Mouse (Mus musculus): Measurements from ENCODE around the gene Rai1. TPM values are rescaled to one million over a fixed set of nuclear protein-coding genes. Genes with fewer than 3 reads are reported as not detected.

Rai1 gene
- total RNA-seq, 1 experiment = 15.5 TPM

- no peak overlapping the region for H3K4me3 ChIP-seq (ENCODE audit: insufficient read depth in 1 of 2, low read depth in 1 of 2, low read length in 2 of 2, poor library complexity in 1 of 2, severe bottlenecking in 1 of 2)
- H3K9ac ChIP-seq (ENCODE audit: insufficient read depth, low read depth, low read length, poor library complexity, severe bottlenecking) = no peak overlapping the region
- TF ChIP-seq ZC3H11A (IDR thresholded peaks at IDR 0.05; ENCODE audit: borderline replicate concordance, low read depth, low read length) (no peak), ZNF384 (IDR thresholded peaks at IDR 0.05; ENCODE audit: low read depth, low read length) (no peak), MAFK (IDR thresholded peaks at IDR 0.05; ENCODE audit: insufficient read depth, low read depth, low read length) (no peak)
- DNase-seq (ENCODE audit: low read depth, low spot score) = peak; percentile 36
- no peaks in the 10 kb centered on the region for H3K36me3 ChIP-seq (ENCODE audit: control insufficient read depth, insufficient read depth, low read length, poor library complexity, severe bottlenecking)
- in situ Hi-C loops (cut with MboI; ENCODE audit: low sequenced_read_pairs in 2 of 2, unreplicated experiment in 2 of 2) = no loop called here
- no peak overlapping the region for H3K27ac ChIP-seq (ENCODE audit: insufficient read depth, low read depth, low read length, poor library complexity, severe bottlenecking)
- H3K9me3 ChIP-seq (ENCODE audit: control insufficient read depth, insufficient read depth, low read depth, low read length) = no peaks in the 10 kb centered on the region
- H3K4me1 ChIP-seq (ENCODE audit: control insufficient read depth in 2 of 2, insufficient read depth in 2 of 2, low read length in 2 of 2, poor library complexity in 1 of 2) = peaks cover 0 to 9% of the 10 kb centered on the region in 2 experiments; a peak in 3 of 4 replicates
Observed at GRCm38 (mm10) chr11:60060026-60060425, 44.8 kb upstream of the Rai1 start.

- DNase-seq (ENCODE audit: low read depth, low spot score) = no peak
- Histone ChIP-seq H3K27ac (ENCODE audit: insufficient read depth, low read depth, low read length, poor library complexity, severe bottlenecking) (no peak overlapping the region), H3K9me3 (ENCODE audit: control insufficient read depth, insufficient read depth, low read depth, low read length) (no peaks in the 10 kb centered on the region), H3K4me1 (ENCODE audit: control insufficient read depth in 2 of 2, insufficient read depth in 2 of 2, low read length in 2 of 2, poor library complexity in 1 of 2) (peaks cover 0 to 9% of the 10 kb centered on the region in 2 experiments; a peak in 3 of 4 replicates), H3K36me3 (ENCODE audit: control insufficient read depth, insufficient read depth, low read length, poor library complexity, severe bottlenecking) (no peaks in the 10 kb centered on the region), H3K4me3 (ENCODE audit: insufficient read depth in 1 of 2, low read depth in 1 of 2, low read length in 2 of 2, poor library complexity in 1 of 2, severe bottlenecking in 1 of 2) (no peak overlapping the region), H3K9ac (ENCODE audit: insufficient read depth, low read depth, low read length, poor library complexity, severe bottlenecking) (no peak overlapping the region)
- in situ Hi-C loops (cut with MboI; ENCODE audit: low sequenced_read_pairs in 2 of 2, unreplicated experiment in 2 of 2) = no loop called here
- no peak for TF ChIP-seq MAFK (IDR thresholded peaks at IDR 0.05; ENCODE audit: insufficient read depth, low read depth, low read length)
- no peak for TF ChIP-seq HCFC1 (IDR thresholded peaks at IDR 0.05; ENCODE audit: borderline replicate concordance, insufficient read depth, low read length)
- no peak for TF ChIP-seq ZC3H11A (IDR thresholded peaks at IDR 0.05; ENCODE audit: borderline replicate concordance, low read depth, low read length)
- no peak for TF ChIP-seq CHD2 (IDR thresholded peaks at IDR 0.05; ENCODE audit: low read depth, low read length)
- TF ChIP-seq ZNF384 (IDR thresholded peaks at IDR 0.05; ENCODE audit: low read depth, low read length) = no peak
Observed at GRCm38 (mm10) chr11:60061504-60062006, 43.3 kb upstream of the Rai1 start.

GRCm38 (mm10) chr11:60065267-60065666 lies 39.5 kb upstream of the Rai1 start:
- H3K9ac ChIP-seq (ENCODE audit: insufficient read depth, low read depth, low read length, poor library complexity, severe bottlenecking) = no peak overlapping the region
- no peak for DNase-seq (ENCODE audit: low read depth, low spot score)
- no peak for TF ChIP-seq ZNF384 (IDR thresholded peaks at IDR 0.05; ENCODE audit: low read depth, low read length)
- TF ChIP-seq MAFK (IDR thresholded peaks at IDR 0.05; ENCODE audit: insufficient read depth, low read depth, low read length) = peak; percentile 77
- TF ChIP-seq CHD2 (IDR thresholded peaks at IDR 0.05; ENCODE audit: low read depth, low read length) = no peak
- TF ChIP-seq ZC3H11A (IDR thresholded peaks at IDR 0.05; ENCODE audit: borderline replicate concordance, low read depth, low read length) = no peak
- no peak for TF ChIP-seq HCFC1 (IDR thresholded peaks at IDR 0.05; ENCODE audit: borderline replicate concordance, insufficient read depth, low read length)
- no peak overlapping the region for H3K27ac ChIP-seq (ENCODE audit: insufficient read depth, low read depth, low read length, poor library complexity, severe bottlenecking)
- no peaks in the 10 kb centered on the region; a peak in 2 of 4 replicates for H3K4me1 ChIP-seq (ENCODE audit: control insufficient read depth in 2 of 2, insufficient read depth in 2 of 2, low read length in 2 of 2, poor library complexity in 1 of 2)
- no peak overlapping the region for H3K4me3 ChIP-seq (ENCODE audit: insufficient read depth in 1 of 2, low read depth in 1 of 2, low read length in 2 of 2, poor library complexity in 1 of 2, severe bottlenecking in 1 of 2)
- in situ Hi-C loops (cut with MboI; ENCODE audit: low sequenced_read_pairs in 2 of 2, unreplicated experiment in 2 of 2) = no loop called here
- no peaks in the 10 kb centered on the region for H3K36me3 ChIP-seq (ENCODE audit: control insufficient read depth, insufficient read depth, low read length, poor library complexity, severe bottlenecking)
- H3K9me3 ChIP-seq (ENCODE audit: control insufficient read depth, insufficient read depth, low read depth, low read length) = no peaks in the 10 kb centered on the region

GRCm38 (mm10) chr11:60067646-60068045 lies 37.2 kb upstream of the Rai1 start:
- no peak overlapping the region for H3K9ac ChIP-seq (ENCODE audit: insufficient read depth, low read depth, low read length, poor library complexity, severe bottlenecking)
- in situ Hi-C loops (cut with MboI; ENCODE audit: low sequenced_read_pairs in 2 of 2, unreplicated experiment in 2 of 2) = no loop called here
- H3K9me3 ChIP-seq (ENCODE audit: control insufficient read depth, insufficient read depth, low read depth, low read length) = no peaks in the 10 kb centered on the region
- no peak overlapping the region for H3K4me3 ChIP-seq (ENCODE audit: insufficient read depth in 1 of 2, low read depth in 1 of 2, low read length in 2 of 2, poor library complexity in 1 of 2, severe bottlenecking in 1 of 2)
- no peak for DNase-seq (ENCODE audit: low read depth, low spot score)
- no peak for TF ChIP-seq CHD2 (IDR thresholded peaks at IDR 0.05; ENCODE audit: low read depth, low read length)
- no peak for TF ChIP-seq ZC3H11A (IDR thresholded peaks at IDR 0.05; ENCODE audit: borderline replicate concordance, low read depth, low read length)
- TF ChIP-seq ZNF384 (IDR thresholded peaks at IDR 0.05; ENCODE audit: low read depth, low read length) = no peak
- no peak for TF ChIP-seq HCFC1 (IDR thresholded peaks at IDR 0.05; ENCODE audit: borderline replicate concordance, insufficient read depth, low read length)
- TF ChIP-seq MAFK (IDR thresholded peaks at IDR 0.05; ENCODE audit: insufficient read depth, low read depth, low read length) = no peak
- H3K36me3 ChIP-seq (ENCODE audit: control insufficient read depth, insufficient read depth, low read length, poor library complexity, severe bottlenecking) = no peaks in the 10 kb centered on the region
- H3K27ac ChIP-seq (ENCODE audit: insufficient read depth, low read depth, low read length, poor library complexity, severe bottlenecking) = no peak overlapping the region
- H3K4me1 ChIP-seq (ENCODE audit: control insufficient read depth in 2 of 2, insufficient read depth in 2 of 2, low read length in 2 of 2, poor library complexity in 1 of 2) = peaks cover 0 to 6% of the 10 kb centered on the region in 2 experiments; a peak in 1 of 4 replicates

- Histone ChIP-seq H3K4me3 (ENCODE audit: insufficient read depth in 1 of 2, low read depth in 1 of 2, low read length in 2 of 2, poor library complexity in 1 of 2, severe bottlenecking in 1 of 2) (no peak overlapping the region), H3K9me3 (ENCODE audit: control insufficient read depth, insufficient read depth, low read depth, low read length) (no peaks in the 10 kb centered on the region), H3K9ac (ENCODE audit: insufficient read depth, low read depth, low read length, poor library complexity, severe bottlenecking) (no peak overlapping the region), H3K27ac (ENCODE audit: insufficient read depth, low read depth, low read length, poor library complexity, severe bottlenecking) (no peak overlapping the region), H3K4me1 (ENCODE audit: control insufficient read depth in 2 of 2, insufficient read depth in 2 of 2, low read length in 2 of 2, poor library complexity in 1 of 2) (peaks cover 0 to 6% of the 10 kb centered on the region in 2 experiments; a peak in 1 of 4 replicates), H3K36me3 (ENCODE audit: control insufficient read depth, insufficient read depth, low read length, poor library complexity, severe bottlenecking) (no peaks in the 10 kb centered on the region)
- in situ Hi-C loops (cut with MboI; ENCODE audit: low sequenced_read_pairs in 2 of 2, unreplicated experiment in 2 of 2) = no loop called here
- no peak for DNase-seq (ENCODE audit: low read depth, low spot score)
- TF ChIP-seq ZC3H11A (IDR thresholded peaks at IDR 0.05; ENCODE audit: borderline replicate concordance, low read depth, low read length) (no peak), CHD2 (IDR thresholded peaks at IDR 0.05; ENCODE audit: low read depth, low read length) (no peak), MAFK (IDR thresholded peaks at IDR 0.05; ENCODE audit: insufficient read depth, low read depth, low read length) (no peak), HCFC1 (IDR thresholded peaks at IDR 0.05; ENCODE audit: borderline replicate concordance, insufficient read depth, low read length) (no peak), ZNF384 (IDR thresholded peaks at IDR 0.05; ENCODE audit: low read depth, low read length) (no peak)
Observed at GRCm38 (mm10) chr11:60068631-60069030, 36.2 kb upstream of the Rai1 start.

All from ES-E14 (cell line).